Mouse (Mus musculus) cerebellum, adult 8-10 months (tissue): ENCODE results near the gene Pcgf1.

Experiments
- DNase-seq: peaks from one replicate; pipeline ENCODE4 v3.0.0; 2022

Gene Pcgf1

DNA sequence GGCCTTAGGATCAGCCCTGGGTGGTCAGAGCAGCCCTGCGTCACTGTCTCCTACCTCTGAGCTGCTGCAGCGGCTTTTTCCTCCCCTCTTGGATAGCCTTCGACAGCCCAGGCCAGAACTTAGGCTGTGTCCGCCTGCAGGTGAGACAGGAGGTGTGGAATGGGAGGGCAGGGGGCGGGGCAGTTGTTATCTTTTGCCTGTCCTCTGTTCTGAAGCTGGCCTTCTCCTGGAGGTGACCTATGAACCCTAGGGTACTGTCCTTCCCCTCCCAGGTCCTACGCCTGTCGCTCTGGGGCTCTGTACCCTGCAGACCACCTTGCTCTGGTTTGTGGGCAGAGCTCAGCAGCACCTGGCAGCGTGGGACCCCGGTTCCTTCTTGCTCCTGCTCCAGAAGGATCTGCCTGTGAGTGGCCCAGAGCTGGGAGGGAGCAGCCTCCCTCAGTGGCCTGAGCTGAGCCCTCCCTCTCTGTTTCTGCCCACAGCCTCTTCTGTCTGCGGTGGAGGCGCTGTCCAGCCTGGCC is 25.5 kb downstream of the Pcgf1 start:
- DNase-seq: no peak

DNA sequence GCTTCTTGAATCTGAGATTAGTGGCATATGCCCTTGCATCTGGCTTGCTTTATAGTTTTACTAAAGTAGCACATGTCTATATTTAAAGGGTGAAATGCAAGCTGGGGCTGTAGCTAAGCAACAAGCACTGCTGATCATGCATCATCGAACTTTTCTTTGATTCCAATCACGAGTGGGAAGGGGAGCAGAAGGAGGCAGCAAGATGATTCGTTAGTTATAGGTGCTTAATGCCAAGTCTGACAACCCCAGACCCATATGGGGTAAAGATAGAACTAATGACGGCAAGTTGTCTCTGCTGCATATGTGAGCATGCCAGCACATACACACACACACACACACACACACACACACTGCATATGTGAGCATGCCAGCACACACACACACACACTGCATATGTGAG is 26.5 kb downstream of the Pcgf1 start:
- DNase-seq: no peak

DNA sequence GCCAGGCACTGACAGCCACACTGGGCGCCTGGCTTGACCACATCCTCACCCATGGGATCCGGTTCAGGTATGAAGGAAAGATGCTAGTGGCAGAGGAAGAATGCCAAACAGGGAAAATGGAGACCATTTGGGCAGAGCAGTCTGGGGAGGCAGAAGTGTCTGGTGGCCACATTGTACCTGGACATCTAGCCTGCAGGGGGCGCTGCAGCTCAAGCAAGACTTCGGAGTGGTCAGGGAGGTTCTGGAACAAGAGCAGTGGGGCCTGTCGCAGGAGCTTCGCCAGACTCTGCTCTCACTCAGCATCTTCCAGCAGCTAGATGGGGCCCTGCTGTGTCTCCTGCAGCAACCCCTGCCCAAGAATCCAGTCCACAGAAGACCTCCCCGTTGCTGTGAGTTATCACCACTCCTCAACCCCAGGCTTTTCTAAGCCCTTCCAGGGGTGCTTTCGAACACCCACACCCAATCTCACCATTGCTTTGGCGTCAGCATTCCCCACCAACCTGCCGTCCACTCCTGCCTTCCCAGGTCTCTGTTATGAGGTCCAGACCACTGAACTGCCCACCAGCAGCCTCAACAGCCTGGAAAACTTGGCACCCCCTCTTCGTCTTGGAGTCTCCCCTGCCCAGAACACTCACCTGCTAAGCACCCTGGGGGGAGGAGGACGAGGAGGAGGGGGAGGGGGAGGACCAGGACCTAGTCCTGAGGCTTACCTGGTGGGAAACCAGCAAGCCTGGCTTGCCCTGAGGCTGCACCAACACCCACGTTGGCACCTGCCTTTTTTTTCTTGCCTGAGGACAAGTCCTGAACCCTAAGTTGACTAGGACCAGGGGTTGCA is 30.1 kb downstream of the Pcgf1 start:
- DNase-seq: peak; percentile 70

DNA sequence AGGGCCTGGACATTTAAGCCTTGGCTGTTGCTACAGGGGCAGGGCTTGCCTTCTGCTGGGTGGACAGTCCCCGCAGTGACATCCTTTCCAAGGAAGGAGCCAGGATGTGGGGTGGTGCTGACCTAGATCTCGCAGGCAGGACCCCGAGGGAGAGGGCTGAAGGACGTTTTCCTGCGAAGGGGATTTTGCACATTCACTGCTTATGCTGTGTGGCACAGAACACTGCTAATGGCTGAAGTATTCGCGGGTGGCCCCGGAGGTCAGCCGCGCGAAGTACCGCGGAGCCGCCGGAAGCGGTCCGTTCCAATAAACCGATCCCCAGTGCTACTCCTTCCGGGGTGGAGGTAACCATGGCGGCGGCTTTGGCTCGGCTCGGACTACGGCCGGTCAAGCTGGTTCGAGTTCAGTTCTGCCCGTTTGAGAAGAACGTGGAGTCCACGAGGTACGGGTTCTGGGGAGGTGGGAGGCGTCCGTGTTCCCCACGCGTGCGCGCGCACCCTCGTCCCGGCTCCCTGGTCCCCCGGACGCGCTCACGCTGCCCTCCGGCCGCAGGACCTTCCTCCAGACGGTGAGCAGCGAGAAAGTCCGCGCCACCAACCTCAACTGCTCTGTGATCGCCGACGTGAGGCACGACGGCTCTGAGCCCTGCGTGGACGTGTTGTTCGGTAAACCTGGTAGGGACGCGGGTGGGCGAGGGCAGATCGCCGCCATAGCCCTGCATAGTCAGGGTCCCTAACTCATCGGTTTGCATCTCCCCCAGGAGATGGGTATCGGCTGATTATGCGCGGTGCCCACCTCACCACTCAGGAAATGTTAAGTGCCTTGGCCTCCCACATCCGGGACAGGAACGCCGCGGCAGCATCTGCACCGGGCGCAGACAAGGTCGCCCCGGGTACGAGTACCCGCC is 31.3 kb downstream of the Pcgf1 start, which contains the start of gene Mrpl53:
TSS of gene Mrpl53 (plus strand) at position 279 of the 907 bp plus-strand sequence.
- DNase-seq: peak; percentile 85

DNA sequence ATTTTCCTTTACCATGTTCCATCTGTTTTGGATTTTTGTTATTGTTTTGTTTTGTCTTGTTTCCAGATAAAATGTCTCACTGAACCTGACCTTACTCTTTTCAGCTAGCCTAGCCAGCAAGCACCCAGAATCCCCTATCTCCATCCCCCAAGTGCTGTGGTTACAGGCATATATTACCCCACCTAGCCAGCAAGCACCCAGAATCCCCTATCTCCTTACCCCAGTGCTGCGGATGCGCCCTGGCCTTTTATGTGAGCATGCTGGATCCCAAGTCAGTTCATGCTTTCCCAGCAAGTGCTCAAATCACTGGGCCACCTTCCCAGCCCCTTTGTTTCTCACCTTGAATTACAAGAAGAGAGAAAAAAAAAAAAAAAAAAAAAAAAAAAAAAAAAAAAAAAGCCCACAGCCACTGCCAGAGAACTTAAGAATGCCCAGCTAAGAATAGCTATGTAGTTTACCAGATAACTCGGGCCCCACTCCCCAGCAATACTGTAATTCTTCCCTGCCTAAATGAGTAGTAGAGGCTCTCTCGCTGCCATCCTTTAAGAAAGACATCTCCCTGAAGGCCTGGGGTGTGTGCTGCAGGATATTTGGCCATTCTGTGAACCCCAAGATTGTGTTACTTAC is 34.0 kb downstream of the Pcgf1 start:
- no peak for DNase-seq

DNA sequence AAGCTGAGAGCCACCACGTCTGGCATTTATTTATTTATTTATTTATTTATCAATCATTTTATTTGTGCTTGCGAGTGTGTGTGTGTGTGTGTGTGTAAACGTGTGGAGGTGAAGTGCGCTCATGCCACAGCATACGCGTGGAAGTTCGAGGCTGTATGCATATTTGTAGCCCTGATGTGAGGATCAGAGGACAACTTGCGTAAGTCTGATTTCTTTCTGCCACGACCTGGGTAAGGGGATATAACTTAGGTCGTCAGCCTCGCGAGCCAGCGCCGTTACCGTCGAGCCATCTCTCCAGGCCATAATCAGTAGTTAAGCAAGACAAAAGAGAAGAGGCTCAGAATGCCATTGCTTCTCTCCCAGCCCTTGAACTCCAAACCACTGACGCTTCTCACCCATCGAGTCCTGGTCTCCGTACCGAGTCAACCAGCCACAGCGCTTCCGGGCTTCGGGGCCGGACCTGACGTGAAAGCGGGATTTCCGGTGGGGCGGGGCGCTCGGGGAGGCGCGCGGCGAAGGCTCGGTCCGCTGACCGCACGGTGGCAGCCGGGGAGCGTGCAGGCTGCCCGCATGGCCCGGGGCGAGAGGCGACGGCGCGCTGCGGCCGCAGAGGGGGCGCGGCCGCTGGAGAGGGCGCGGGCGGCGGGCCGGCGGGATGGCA is 37.5 kb downstream of the Pcgf1 start, which contains the start of gene Mogs:
TSS of gene Mogs (plus strand) at position 486 of the 661 bp plus-strand sequence.
- DNase-seq: peak; percentile 88

DNA sequence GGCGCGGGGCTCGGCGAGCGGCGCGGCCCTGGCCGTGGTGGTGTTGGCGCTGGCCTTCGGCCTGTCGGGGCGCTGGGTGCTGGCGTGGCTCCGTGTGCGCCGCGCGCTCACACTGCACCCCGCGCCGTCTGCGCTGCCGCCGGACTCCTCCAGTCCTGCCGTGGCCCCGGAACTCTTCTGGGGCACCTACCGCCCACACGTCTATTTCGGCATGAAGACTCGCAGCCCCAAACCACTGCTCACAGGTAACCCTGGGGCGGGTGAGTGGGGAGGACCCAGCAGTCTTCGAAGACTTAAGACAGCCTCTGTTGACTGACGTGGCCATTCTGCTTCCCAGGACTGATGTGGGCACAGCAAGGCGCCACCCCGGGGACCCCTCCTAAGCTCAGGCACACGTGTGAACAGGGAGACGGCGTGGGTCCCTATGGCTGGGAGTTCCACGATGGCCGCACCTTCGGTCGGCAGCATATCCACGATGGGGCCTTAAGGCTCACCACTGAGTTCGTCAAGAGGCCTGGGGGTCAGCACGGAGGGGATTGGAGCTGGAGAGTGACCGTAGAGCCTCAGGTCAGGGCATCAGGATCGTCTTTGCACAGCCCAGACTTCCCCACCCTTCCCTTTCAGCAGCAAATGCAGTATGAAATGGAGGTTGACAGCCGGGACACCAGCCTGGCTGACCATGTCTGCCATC is 38.2 kb downstream of the Pcgf1 start:
- DNase-seq: no peak

DNA sequence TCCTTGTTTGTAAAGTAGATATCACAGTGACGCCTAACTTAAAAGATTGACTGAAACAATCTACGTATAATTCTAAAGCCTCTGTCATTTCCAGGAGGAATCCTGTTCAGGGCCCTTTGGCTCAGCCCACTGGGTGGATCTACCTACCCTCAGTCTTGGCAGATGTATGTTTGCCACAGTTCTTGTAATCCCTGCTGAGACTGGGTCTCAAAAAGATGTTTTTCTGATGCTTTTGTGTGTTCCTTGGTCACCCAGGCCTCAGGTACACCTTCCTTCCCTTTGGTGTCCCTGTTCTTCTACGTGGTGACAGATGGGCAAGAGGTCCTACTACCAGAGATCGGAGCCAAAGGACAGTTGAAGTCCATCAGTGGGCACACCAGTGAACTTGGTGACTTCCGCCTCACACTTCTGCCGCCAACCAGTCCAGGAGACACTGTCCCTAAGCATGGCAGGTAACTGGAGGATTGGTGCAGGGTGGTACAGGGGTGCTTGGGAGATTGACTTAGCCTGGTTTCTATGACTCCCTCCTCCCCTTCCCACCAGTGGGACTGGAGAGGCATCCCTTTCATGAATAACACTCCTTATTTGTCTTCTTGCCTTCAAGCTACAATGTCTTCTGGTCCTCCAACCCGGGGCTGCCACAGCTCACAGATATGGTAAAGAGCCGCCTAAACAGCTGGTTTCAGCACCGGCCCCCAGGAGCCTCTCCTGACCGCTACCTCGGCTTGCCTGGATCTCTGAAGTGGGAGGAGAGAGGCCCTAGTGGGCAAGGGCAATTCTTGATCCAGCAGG is 38.9 kb downstream of the Pcgf1 start:
- DNase-seq: no peak

DNA sequence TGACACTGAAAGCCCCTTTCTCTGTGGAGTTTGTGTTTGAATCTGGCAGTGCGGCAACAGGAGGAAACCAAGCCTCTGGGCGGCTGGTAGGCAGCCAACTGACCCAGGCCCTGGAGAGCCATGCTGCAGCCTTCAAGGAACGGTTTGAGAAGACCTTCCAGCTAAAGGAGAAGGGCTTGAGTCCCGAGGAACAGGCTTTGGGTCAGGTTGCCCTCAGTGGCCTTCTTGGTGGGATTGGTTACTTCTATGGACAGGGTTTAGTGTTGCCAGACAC is 39.4 kb downstream of the Pcgf1 start:
- DNase-seq: no peak

DNA sequence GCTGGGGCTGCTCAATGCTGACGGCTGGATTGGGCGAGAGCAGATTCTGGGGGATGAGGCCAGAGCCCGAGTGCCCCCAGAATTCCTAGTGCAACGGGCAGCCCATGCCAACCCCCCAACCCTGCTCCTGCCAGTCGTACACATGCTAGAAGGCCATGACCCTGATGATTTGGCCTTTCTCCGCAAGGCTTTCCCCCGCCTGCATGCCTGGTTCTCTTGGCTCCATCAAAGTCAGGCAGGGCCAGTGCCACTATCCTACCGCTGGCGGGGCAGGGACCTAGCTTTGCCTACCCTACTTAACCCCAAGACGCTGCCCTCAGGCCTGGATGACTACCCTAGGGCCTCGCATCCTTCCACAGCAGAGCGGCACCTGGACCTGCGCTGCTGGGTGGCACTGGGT is 39.9 kb downstream of the Pcgf1 start:
- DNase-seq: no peak

DNA sequence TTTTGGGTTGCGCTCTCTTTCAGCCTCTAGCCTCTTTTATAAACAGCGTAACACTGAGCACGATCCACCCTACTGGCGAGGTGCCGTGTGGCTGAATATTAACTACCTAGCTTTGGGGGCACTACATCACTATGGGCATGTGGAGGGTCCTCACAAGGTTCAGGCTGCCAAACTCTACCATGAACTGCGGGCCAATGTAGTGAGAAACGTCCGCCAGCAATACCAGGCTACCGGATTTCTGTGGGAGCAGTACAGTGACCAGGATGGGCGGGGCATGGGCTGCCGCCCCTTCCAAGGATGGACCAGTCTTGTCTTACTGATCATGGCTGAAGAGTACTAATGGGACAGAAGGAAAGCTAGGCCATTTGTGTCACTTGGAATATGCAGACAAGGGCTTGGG is 40.7 kb downstream of the Pcgf1 start:
- no peak for DNase-seq

DNA sequence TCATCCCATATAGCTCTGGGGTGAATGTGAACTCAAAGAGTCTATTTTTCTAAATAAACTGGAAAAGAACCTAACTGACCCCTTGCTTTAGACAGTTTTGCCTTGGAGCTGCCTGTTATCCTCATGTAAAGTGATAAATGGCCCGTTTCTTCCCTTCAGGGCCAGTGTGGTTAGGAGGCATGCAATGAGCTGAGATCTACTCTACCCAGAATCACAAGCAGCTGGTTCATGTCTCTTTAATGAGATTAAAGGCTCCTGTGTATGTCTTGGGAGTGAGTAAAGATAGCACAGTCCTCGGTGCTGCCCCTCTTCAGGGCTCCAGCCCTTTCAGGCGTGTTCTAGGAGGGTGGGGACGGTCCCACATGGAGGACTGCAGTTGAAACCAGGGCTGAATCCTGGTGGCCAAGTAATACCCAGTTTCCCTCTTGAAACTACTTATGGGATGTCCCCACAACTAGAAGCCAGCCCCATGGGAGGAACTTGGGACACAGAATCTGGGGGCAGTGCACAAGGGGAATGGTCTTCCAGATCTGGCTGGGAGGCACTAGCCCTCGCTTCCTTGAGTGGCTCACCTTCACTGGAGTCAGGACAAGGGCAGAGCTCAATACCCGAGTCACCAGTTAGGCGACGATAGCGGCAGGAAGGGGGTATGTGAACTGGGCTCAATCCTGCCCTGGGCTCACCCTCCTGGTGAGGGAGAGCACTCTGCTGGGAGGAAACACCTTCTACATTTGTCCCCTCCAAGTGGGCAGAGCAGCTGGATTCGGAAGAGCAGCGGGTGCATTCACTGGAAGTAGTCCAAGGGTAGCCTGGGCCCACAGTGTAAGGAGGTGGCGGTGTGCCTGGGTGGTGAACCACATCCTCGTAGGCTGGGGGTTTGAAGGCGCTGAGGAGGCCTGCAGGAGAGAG is 41.4 kb downstream of the Pcgf1 start:
- no peak for DNase-seq

DNA sequence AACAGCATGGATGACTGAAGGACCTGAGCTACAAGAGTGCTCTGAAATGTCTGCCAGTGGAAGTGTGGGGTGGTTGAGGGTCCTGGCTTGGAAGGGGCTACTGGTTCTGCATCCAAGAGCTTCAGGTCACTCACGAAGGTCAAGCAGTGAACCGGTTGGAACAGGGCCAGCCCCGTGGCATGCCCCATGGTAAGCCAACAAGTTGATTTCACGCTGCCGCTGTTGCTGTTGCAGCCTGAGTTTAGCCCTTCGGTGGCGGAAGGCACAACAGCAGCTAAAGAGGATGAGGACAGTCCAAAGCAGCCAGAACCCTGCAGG is 42.0 kb downstream of the Pcgf1 start:
- peak; percentile 50 for DNase-seq

DNA sequence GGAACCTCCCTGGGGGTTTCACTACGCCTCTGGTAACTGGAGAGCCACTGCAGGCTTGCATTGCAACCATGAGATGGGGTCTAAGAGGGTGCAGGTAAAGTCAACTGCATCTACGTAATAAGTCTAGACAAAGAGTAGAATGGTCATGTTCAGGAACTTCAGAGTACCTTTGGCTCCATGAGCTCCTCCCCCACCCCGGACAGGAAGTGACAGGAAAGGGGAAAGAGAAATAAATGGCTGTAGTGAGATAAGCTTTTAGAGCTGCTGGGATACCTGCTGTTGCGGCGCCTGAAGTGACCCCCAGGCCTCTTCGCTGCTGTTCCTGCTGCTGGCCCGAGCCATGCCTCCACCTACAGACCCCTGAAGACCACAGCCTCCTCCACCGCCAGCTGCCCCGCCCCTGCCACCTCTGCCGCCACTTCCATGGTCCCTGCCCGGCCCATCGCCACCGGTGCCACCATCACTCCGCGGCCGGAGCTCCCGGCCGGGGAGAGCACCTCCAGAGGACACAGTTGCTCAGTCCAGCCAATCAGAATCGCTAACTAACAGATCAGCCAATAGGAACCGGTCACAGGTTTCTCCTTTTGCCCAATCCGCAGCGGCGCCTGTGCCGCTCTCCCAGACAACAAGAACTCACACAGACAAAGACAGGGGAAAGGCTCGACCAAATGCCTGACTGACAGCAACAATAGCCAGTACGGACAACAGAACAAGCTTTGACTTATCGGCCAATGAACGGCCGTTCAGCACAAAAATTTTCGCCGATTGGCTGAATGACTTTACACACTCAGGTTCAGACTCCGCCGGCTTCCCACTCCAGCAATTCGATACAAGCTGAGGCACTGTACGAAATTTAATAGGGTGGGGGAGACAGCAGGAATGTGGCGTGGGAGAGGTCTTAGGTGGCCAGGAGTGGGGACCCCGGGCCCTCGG is 43.5 kb downstream of the Pcgf1 start, which contains the start of gene Wbp1:
TSS of gene Wbp1 (minus strand) at position 630 of the 933 bp plus-strand sequence.
- DNase-seq: peak; percentile 93

DNA sequence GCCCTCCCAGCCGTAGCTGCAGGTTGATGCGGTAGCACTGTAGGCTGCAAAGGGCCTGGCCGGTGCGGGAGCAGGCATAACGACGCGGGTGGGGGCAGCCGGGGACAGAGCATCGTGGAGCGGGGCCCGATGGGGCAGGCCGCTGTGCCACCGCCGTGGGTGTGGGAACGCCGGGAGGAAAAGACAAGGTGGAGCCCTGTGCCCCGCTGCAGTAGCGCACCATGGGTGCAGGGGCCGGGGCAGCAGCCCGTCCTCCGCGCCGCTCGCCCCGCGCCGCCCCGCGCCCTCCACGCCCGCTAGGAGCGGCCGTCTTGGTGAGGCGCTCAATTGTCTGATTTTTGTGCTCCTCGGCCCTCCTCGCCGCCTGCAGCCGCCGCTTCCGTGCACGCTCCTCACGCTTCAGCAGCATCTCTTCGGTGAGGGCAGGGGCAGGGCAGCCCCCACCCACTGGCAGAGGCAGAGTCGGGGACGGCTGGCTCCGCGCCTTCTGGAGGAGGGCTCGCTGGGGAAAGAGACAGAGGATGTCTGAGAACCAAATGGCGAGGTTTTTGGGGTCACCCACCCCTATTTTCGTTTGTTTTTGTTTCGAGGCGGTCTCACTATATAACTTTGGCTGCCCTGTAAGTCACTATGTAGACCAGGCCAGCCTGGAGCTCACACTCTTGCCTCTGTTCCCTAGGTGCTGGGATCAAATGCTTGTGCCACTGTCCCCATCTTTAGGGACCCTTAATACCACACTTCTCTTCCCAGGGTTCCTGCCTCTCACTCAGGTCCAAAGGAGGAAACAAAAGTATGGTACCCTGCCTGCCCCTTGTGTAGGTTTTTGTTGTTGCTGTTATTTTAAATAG is 44.4 kb downstream of the Pcgf1 start:
- DNase-seq: peak; percentile 34

DNA sequence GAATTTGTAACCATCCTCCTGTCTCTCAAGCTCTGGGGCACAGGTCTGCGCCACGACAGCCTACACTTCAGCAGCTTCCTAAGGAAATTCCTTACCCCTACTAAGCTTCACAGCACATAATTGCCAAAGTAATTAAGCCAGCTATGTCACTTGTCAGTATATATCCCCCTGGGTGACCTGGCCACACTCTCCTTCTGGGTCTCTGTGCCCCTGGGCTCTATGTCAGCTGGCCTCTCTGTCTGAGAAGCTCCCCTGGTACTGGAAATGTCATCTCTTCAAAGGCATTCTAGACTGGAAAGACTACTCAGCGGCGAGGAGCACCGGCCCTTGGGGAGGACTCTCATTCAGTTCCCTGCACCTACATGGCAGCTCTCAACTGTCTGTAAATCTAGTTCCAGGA is 45.3 kb downstream of the Pcgf1 start:
- DNase-seq: no peak

DNA sequence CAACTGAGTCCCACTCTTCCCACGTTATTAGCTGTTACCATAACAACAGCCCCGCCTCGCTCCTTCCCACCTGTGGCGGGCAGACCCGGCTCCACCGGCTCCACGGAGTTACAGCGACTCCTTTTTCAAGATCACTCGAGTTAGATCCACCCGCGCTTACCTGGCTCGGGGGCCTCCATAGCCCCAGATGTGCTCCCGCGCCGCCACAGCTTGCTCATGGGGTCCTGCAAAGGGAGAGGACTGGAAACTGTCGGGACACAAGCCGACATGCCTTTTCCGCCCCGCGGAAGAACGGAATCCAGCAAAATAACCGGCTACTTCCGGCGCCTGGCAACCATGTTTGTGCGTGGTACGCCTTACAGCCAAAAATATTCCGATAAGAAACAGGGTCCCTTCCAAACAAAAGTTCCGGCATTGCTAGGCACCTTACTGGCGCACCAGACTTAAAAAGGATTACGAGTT is 47.2 kb downstream of the Pcgf1 start:
- DNase-seq: peak; percentile 87

DNA sequence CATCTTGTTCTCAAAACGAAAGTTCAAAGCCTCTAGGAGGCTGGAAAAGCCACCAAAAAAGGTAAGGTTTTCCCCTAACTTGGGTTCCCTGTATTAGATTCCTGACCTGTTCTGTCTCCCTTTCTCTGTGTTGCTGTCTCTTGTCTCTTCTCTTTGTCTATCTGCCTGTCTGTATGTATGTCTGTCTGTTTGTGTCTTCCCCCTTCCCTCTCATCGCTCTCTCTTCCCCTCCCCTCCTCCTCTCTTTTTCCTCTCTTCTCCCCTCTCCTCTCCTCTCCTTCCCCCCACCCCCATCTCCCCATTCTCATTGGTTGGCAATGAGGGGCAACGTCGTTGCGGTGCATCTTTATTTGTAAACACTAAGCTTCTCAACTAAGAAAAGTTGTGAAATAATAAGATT is 47.7 kb downstream of the Pcgf1 start, which contains the start of gene Ino80b:
TSS of gene Ino80b (minus strand) at position 101 of the 400 bp plus-strand sequence.
- no peak for DNase-seq
